Mouse (Mus musculus) thymus, postnatal 4 days (tissue): ENCODE data around the gene Hip1r.

ENCODE experiments used
- DNase-seq: peaks from one replicate; pipeline ENCODE4 v3.0.0; 2021

Hip1r gene

DNA sequence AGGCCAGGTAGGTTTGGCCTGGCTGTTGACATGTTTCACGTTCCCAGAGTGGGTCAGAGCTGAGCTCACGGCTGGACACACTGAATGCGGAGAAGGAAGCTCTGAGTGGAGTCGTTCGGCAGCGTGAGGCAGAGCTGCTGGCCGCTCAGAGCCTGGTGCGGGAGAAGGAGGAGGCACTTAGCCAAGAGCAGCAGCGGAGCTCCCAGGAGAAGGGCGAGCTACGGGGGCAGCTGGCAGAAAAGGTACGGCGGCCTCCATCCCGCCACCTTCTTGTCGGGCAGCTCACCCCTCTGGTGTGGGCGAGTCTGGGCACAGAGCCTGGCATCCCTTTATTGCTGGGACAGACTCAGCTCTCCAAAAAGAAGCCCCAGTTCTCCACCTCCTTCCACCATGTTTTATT, 24.4 kb downstream of the Hip1r start:
- no peak for DNase-seq

DNA sequence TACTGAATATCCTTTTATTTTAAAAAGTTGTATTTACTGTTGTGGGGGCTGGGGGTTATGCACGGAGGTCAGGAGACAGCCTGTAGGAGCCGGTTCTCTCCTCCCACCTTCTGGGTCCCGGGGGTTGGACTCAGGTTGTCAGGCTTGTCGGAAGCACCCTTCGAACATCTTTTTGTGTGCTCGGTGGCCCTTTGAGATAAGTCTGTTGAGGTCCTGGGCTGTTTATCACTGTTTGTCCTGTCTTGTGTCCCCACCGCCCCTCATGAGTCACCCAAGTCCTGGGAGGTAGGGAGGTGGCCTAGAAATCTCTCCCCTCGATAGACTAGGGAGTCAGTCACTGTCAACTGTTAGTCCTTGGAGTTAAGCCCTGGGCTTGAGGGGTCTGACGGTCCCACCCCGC, 24.9 kb downstream of the Hip1r start:
- no peak for DNase-seq

DNA sequence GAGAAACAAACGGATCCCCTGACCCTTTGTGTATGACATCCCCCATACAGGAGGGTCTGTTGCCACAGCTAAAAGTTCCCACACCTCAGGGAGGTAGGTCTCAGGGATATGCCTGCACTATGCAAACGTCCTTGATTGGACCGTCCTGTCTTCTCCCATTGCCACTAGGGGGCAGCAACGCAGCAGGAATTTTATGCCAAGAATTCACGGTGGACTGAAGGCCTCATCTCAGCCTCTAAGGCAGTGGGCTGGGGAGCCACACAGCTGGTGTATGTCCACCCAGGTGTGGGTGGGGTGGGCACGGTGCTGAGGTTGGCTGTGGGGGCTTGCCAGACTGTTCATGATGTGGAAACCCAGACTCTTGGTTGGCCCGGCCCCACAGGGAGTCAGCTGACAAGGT, 27.4 kb downstream of the Hip1r start:
- peak; percentile 96 for DNase-seq

DNA sequence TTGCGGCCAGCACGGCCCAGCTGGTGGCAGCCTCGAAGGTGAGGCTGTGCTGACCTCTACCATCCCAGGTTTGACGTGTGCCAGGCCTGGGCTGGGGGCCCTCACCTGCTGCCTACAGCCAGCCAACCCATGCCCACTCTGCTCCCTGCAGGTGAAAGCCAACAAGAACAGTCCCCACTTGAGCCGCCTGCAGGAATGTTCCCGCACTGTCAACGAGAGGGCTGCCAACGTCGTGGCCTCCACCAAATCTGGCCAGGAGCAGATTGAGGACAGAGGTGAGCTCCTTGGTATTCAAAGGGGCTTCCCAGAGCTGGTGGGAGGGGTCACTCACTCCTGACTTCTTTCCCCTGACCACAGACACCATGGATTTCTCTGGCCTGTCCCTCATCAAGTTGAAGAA, 27.8 kb downstream of the Hip1r start:
- no peak for DNase-seq

- no peak for DNase-seq
Observed at GRCm38 (mm10) chr5:124002876-124003275, 29.4 kb downstream of the Hip1r start.

DNA sequence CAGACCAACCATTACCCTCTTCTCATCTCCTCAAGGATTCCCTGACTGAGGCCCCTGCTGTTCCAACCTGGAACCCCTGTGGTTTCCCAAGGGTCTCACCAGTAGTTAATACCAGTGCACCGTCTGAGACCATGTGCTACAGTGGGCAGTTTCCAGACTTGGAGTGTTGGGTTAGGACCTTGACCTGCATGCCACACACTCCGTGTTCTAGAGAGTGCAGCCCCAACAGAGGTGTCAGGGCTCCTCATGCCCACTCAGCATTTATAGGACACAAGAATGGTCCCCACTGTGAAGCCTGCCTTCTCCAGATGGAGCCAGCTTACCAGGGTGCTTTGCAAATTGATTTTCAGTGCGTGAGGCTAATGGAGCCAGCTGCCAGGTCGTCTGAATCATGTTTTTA, 29.9 kb downstream of the Hip1r start:
- DNase-seq: no peak

DNA sequence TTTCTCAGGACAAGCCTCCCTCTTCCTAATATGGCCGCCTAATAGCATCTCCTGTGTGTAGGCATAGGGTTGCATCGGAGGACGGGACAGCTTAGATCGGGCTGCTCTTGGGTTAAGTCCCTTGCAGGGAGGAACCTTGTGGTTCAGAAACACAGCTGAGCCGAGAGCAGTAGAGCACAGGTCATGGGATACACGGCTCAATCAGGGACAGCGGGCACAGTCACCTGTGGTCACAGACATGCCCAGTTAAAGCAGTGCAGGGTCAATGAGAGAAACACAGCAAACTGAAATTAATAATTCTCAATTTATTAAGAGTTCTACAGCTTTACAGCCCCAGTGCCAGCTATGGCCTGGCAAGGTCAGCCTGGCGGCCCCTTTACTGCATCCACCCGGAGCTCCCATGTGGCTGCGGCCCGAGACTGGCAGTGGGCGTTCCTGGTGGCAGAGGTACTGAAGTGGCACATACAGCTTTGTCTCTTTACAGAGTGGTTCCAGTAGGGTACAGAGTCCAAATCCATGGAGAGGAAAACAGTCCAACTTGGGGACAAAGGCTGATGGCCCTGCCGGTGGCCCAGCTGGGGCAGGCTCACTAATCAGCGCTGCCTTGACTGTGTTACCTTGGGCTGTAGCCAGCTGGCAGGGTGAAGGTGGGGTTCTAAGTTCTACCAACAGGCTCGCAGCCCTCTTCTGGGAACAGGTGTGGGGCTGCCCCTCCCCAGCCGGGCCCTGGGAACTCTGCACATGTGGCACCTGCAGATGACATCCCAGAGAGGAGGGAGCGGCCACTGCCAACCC, 31.1 kb downstream of the Hip1r start:
- peak; percentile 55 for DNase-seq

- DNase-seq: no peak
Observed at GRCm38 (mm10) chr5:124005151-124005500, 31.7 kb downstream of the Hip1r start.

DNA sequence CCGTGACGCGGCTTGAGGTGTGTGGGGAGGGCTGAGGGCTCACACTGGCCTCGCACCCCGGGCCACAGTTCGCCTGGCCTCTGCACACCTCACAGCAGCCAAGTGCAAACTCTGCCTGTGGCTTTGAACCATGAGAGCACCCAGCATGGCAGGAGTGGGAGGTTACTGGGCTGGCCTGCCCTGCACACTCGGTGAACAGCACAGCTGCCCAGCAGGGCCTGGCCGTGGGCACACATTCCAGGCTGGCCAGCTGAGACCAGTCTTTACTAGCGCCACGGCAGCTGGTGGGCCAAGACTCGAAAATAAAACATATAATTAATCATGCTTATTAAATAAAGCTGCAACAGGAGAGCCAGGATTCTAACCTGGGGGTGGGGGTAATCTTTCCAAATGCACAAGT, 32.2 kb downstream of the Hip1r start:
- DNase-seq: no peak

DNA sequence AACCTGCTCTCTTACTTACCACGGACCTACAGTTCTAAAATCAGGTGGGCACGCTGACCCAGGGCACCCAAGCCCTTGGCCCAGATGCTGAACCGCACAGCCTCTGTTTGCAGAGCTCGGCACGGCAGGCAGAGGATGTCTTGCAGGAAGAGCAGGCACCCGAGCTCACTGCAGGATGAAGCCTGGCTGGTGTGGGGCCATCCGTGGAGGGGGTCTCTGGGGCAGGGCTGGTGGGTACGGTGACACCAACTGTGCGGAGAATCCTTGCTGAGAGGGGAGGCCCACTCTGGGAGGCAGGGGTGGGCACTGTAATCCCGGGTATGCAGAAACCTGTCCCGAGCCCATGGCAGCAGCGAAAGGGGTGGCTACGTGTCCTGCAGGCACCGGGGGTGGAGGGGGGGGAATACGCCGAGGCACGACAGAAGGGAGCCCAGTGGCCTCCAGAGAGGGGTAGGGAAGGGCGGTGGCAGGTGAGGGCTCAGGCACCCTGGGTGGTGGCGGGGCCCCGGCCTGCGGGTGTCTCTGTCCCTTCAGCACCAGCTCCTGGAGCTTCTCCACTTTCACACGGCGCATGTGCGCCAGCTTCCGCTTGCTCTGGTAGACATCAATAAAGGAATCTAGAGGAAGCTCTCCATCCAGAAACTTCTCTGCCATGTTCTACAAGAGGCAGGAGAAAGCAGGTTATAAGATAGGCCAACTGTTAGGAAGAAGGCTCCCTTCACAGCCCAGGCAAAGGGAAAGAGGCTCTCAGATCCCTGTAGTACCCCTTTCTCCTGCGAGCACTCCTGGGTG, 32.9 kb downstream of the Hip1r start:
- DNase-seq: no peak

GRCm38 (mm10) chr5:124006891-124007491, 33.6 kb downstream of the Hip1r start:
- DNase-seq: no peak

DNA sequence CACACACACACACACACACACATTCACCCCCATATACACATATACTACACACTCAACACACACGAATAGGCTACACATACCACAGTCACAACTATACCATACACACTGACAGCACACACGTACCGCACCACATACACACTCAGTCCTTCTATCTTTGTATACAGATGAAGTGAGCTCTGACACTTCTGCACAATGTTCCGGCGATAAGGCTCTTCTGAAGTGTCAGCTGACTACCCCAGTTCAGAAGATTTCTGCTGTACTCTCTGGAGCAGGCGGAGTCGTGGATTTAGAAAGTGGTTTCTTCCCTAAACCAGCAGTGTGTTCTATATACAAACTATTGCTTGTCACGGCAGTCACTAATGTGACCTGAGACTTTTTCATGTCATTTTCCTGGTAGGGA, 36.6 kb downstream of the Hip1r start:
- no peak for DNase-seq

- no peak for DNase-seq
Observed at GRCm38 (mm10) chr5:124010910-124011655, 37.7 kb downstream of the Hip1r start.

DNA sequence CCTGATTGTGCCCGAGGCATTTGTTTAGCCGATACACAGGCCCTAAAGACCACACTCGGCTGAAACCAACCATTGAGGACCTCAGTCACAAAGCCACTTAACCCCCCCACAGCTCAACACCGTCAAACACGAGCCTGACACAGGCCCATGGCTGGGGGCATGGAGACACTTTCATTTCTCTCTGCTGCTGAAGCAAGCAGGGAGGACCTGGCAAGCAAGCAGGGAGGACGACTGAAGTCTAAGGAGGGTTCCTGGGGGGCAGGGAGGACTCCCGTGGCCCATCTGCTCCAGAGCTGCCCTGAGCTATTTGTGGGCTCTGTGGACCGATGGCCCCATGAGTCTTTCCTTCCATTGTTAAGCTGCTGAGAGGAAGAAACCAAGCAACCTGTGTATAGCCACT, 38.5 kb downstream of the Hip1r start:
- no peak for DNase-seq

- DNase-seq: no peak
Observed at GRCm38 (mm10) chr5:124012885-124013284, 39.5 kb downstream of the Hip1r start.

- no peak for DNase-seq
Observed at GRCm38 (mm10) chr5:124013747-124014146, 40.3 kb downstream of the Hip1r start.

GRCm38 (mm10) chr5:124014180-124014579, 40.8 kb downstream of the Hip1r start:
- DNase-seq: no peak

DNA sequence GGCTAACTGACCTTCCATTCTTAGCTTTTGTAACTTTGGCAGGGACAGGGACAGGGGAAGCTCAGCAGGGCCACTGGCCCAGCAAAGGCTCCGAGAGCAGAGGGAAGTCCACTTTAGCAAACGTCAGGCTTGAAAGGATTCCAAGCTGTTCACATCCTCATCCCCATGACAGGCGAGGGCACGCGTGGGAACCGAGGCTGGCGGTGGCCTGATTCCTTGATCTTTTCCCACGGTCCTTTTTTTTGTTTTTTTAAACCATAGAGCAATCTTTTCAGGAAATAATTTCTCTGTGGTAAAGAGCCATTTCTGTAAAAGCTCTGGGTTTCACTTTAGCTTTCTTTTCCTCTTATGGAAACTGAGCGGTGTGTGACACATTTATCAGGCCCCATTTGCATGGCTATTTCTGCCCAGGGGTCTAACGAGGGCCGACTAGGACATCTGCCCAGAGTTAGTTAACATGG, 41.4 kb downstream of the Hip1r start:
- DNase-seq: no peak

DNA sequence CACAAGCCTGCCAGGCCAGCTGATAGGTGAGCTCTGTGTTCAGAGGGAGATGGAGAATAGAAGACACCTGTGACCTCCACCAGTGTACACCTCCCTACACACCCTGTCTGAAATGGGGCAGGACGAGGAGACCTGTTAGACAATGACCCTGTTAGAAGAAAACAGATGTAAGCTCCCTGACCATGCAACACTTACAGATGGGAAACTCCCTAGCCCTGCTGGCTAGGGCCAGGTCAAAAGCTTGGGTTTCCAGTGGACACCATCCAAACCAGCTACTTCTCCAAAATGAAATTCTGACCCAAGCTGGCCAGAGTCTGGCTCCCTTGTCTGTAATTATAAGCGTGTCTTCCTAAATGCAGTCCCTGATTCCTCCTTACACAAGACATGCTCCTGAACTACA, 42.3 kb downstream of the Hip1r start:
- no peak for DNase-seq

DNA sequence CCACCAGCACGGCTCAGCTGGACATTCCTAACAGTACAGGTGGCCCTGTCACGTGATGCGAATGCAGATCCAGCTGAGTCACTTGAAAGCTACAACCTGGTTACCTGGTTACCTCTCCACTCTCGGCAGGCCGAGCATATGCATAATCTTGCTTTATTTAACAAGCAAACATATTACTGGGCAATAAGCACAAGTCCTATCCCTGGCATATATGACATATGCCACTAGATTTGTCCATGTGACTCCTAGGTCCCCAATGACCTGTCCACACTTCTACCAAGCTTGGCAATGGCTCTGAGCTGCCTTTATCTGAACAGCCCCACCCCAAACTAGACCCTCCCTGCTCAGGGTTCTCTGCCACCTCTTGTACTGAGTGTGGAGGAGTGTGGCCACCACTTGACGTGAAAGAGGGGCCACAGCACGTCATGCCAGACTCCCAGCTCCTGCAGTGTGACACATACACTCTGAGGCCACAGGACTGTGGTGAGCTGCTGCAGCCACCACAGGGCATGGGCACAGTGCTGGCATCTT, 42.9 kb downstream of the Hip1r start:
- DNase-seq: no peak

- no peak for DNase-seq
Observed at GRCm38 (mm10) chr5:124017941-124018340, 44.5 kb downstream of the Hip1r start.

DNA sequence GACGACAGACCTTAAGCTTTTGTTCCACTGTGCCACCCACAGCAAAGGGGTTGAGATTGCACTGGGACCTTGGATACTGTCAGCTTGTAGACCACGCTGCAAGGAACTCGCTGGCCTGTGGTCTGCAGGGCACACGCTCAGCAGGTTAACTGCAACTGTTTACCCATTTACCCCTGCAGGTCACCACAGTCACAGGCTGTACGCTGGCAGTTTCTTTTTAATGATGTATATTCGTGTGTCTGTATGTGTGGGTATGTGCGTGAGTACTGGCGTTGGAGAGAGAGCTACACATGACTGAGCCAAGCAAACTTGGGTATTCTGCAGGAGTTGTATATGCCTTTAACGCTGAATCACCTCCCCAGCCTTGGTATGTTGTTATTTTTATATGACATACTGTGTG, 45.2 kb downstream of the Hip1r start:
- no peak for DNase-seq
